Mouse (Mus musculus) hindbrain, embryonic 10.5 days (tissue): Measurements from ENCODE around the gene Gm5901. TPM values are rescaled to one million over a fixed set of nuclear protein-coding genes. Genes with fewer than 3 reads are reported as not detected.

Source experiments
- DNase-seq: peaks from one replicate; pipeline ENCODE4 v3.0.0-alpha.2; 2017; ENCODE audit warnings: low spot score
- H3K27ac ChIP-seq: fragments of 300-500 bp; sonication (generic); 2 replicates; pipeline ENCODE4 v1.5.1; 2016; ENCODE audit warnings: mild to moderate bottlenecking, moderate library complexity
- H3K27me3 ChIP-seq: fragments of 300-500 bp; sonication (generic); 2 replicates; pipeline ENCODE4 v1.6.1; 2016; ENCODE audit warnings: mild to moderate bottlenecking; ENCODE audit not compliant: poor library complexity, insufficient read depth, severe bottlenecking
- H3K36me3 ChIP-seq: fragments of 300-500 bp; sonication (generic); 2 replicates; pipeline ENCODE4 v1.6.1; 2016; ENCODE audit warnings: mild to moderate bottlenecking, moderate library complexity
- H3K4me1 ChIP-seq: fragments of 300-500 bp; sonication (generic); replicated peaks from 2 replicates; pipeline ENCODE4 v1.6.1; 2016; ENCODE audit warnings: mild to moderate bottlenecking
- H3K4me3 ChIP-seq: fragments of 300-500 bp; sonication (generic); 2 replicates; pipeline ENCODE4 v1.5.1; 2016; ENCODE audit warnings: mild to moderate bottlenecking, moderate library complexity
- H3K9me3 ChIP-seq: fragments of 300-500 bp; sonication (generic); 2 replicates; pipeline ENCODE4 v1.6.1; 2016; ENCODE audit warnings: mild to moderate bottlenecking, moderate library complexity
- WGBS: fragments of 180-500 bp; shearing (Covaris S2); methylation state at CpG from one replicate; pipeline ENCODE4 v1.1.7; 2016; 5-methylcytosine and 5-hydroxymethylcytosine counted together
- polyA plus RNA-seq: library from polyadenylated mRNA; unstranded; fragments of >200 nt; fragmentation: Nextera tagmentation; extraction: Ambion mirVana; gene quantifications from 2 replicates; pipeline ENCODE4 v1.2.1, GENCODE M21; 2016

Gm5901 gene
- polyA plus RNA-seq, 1 experiment from 2014 or later = not detected

DNA sequence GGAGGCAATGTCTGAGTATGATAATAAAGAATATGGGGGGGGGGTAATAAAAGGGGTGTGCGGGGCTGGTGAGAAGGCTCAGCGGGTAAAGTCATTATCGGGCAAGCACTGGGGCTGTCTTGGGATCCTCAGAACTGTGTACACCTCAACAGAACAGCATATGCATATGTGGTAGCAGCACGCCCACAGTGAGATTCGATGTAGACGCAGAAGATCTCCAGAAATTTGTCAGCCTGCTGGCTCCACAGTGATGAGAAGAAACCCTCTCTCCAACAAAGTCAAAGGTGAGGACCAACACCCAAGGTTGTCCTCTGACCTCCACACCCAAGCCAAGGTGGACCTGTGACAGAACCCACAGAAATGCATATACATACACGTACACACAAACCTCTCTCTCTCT is 41.7 kb downstream of the Gm5901 start:
- 90% methylated on average over 7 of the region's 7 CpGs for WGBS
- Histone ChIP-seq H3K36me3 (no peaks in the 10 kb centered on the region), H3K4me1 (no peaks in the 10 kb centered on the region), H3K27ac (no peak overlapping the region), H3K27me3 (no peaks in the 10 kb centered on the region), H3K9me3 (no peaks in the 10 kb centered on the region), H3K4me3 (no peak overlapping the region)
- DNase-seq = no peak

DNA sequence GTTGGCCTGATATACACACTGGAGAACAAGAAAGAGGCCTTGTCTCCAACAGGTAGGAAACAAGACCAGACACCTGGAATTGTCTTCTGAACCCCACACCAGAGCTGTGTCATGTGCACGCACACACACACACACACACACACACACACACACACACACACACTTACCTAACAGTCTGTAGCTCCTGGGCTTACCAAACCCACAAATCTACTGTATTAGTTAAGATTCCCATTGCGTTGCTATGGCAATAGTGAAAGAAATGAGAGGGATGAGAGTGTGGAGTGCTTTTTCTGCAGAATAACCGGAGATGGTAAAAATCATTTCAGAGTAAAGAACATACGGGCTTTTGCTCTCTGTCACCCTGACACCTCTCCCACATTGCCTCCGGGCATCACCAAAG is 43.3 kb downstream of the Gm5901 start:
- Histone ChIP-seq H3K27ac (no peak overlapping the region), H3K4me1 (no peaks in the 10 kb centered on the region), H3K27me3 (no peaks in the 10 kb centered on the region), H3K4me3 (no peak overlapping the region), H3K9me3 (no peaks in the 10 kb centered on the region), H3K36me3 (no peaks in the 10 kb centered on the region)
- 84% methylated on average over 5 of the region's 5 CpGs for WGBS
- no peak for DNase-seq

- 74% methylated on average over 2 of the region's 2 CpGs for whole genome bisulfite sequencing
- H3K27ac ChIP-seq = no peak overlapping the region
- H3K9me3 ChIP-seq = no peaks in the 10 kb centered on the region
- H3K36me3 ChIP-seq = no peaks in the 10 kb centered on the region
- no peak overlapping the region for H3K4me3 ChIP-seq
- DNase-seq = no peak
- peaks cover 27% of the 10 kb centered on the region for H3K27me3 ChIP-seq
- peaks cover 8% of the 10 kb centered on the region; the same call in 1 of the 2 replicates for H3K4me1 ChIP-seq
These were observed 46.1 kb downstream of the Gm5901 start for GRCm38 (mm10) chr7:105420903-105421302.

GRCm38 (mm10) chr7:105424368-105424767 is 49.5 kb downstream of the Gm5901 start:
- Histone ChIP-seq H3K27ac (no peak overlapping the region), H3K27me3 (peaks cover 51% of the 10 kb centered on the region), H3K4me3 (no peak overlapping the region), H3K36me3 (no peaks in the 10 kb centered on the region), H3K9me3 (no peaks in the 10 kb centered on the region), H3K4me1 (peaks cover 14% of the 10 kb centered on the region; the same call in 1 of the 2 replicates)
- 31% methylated on average over 5 of the region's 5 CpGs for WGBS
- DNase-seq = no peak

- Histone ChIP-seq H3K27ac (peak within 1 kb of the TSS; percentile 74), H3K4me1 (peaks cover 14% of the 10 kb centered on the region; the same call in 1 of the 2 replicates), H3K36me3 (no peaks in the 10 kb centered on the region), H3K27me3 (peaks cover 51% of the 10 kb centered on the region), H3K4me3 (peak within 1 kb of the TSS; percentile 61), H3K9me3 (no peaks in the 10 kb centered on the region)
- 2% methylated on average over 31 of the region's 31 CpGs for WGBS
- peak; percentile 44 for DNase-seq
These were observed 50.7 kb downstream of the Gm5901 start, which contains the start of gene Cckbr for GRCm38 (mm10) chr7:105425424-105426043. Cckbr (plus strand) TSS chr7:105425731.

GRCm38 (mm10) chr7:105426051-105426450 is 51.2 kb downstream of the Gm5901 start:
- no peaks in the 10 kb centered on the region for H3K36me3 ChIP-seq
- H3K27ac ChIP-seq = peak overlapping the region; percentile 74
- DNase-seq = no peak
- H3K4me3 ChIP-seq = peak overlapping the region; percentile 61
- H3K4me1 ChIP-seq = peaks cover 14% of the 10 kb centered on the region; the same call in 1 of the 2 replicates
- WGBS = 2% methylated on average over 11 of the region's 11 CpGs
- peaks cover 51% of the 10 kb centered on the region for H3K27me3 ChIP-seq
- H3K9me3 ChIP-seq = no peaks in the 10 kb centered on the region

Other genes starting within 250 kb of the Gm5901 start
- not detected in 2 replicates for gene Olfr683, start 228.0 kb upstream of the Gm5901 start, polyA plus RNA-seq
- not detected in 2 replicates for gene Olfr684, start 211.4 kb upstream of the Gm5901 start, polyA plus RNA-seq
- not detected in 2 replicates for gene Olfr685, start 189.0 kb upstream of the Gm5901 start, polyA plus RNA-seq
- gene Olfr686, start 167.6 kb upstream of the Gm5901 start, polyA plus RNA-seq = not detected in 2 replicates
- not detected in 2 replicates for gene Olfr688, start 86.9 kb upstream of the Gm5901 start, polyA plus RNA-seq
- not detected in 2 replicates for gene Olfr689, start 63.9 kb upstream of the Gm5901 start, polyA plus RNA-seq
- gene Olfr690, start 40.9 kb upstream of the Gm5901 start, polyA plus RNA-seq = not detected in 2 replicates
- gene Olfr691, start 32.8 kb upstream of the Gm5901 start, polyA plus RNA-seq = not detected in 2 replicates
- gene Olfr692, start 6.8 kb upstream of the Gm5901 start, polyA plus RNA-seq = not detected in 2 replicates
- 39.9 and 41.6 TPM in 2 replicates for gene Fam160a2, start 25.0 kb downstream of the Gm5901 start, polyA plus RNA-seq
- gene Cnga4, start 29.5 kb downstream of the Gm5901 start, polyA plus RNA-seq = 0.13 TPM in 1 of 2 replicates, not detected in the other
- gene Cckbr, start 50.7 kb downstream of the Gm5901 start, polyA plus RNA-seq = 0.49 and 0.60 TPM in 2 replicates
- 23.0 and 32.2 TPM in 2 replicates for gene Cavin3, start 107.3 kb downstream of the Gm5901 start, polyA plus RNA-seq
- gene Smpd1, start 179.3 kb downstream of the Gm5901 start, polyA plus RNA-seq = 36.8 and 52.4 TPM in 2 replicates
- 118 and 171 TPM in 2 replicates for gene Apbb1, start 206.6 kb downstream of the Gm5901 start, polyA plus RNA-seq
- gene Hpx, start 225.1 kb downstream of the Gm5901 start, polyA plus RNA-seq = 0.20 and 0.25 TPM in 2 replicates